Mouse (Mus musculus) cerebellum, adult (tissue): Measurements from ENCODE around the gene Clnk.
"Not testable (repeated sequence)": the region's sequence is repeated elsewhere in the genome, so short reads cannot be mapped to it uniquely, and the experiment has no call there.

Source experiments
- ATAC-seq: cut with Nextera tagmentation; 2 replicates; pipeline ENCODE4 v1.9.2; 2017; ENCODE audit warnings: mild to moderate bottlenecking, moderate library complexity, mixed read lengths; ENCODE audit not compliant: insufficient number of reproducible peaks, low FRiP score, low TSS enrichment

The Clnk gene

DNA sequence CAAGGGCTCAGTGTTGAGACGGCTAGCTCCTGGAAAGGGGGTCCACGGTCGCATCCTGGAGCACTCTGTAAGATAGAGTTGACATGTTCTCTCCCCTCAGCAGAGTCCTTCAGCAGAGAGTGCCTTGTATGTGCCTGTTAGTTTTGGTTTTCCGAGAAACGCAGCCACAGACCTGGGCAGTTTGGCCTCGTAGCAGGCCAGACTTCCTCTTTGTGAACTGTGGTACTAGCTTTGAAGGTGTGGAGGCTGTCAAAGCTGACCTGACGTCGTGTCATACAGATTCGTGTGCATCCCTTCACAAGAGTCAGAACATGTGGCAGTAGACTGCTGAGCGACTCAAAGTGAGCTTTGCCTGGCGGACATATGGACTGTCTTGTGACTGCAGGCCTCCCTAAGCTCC is at the start of gene Clnk:
TSS of gene Clnk (minus strand) at position 191 of the 400 bp plus-strand sequence.
- ATAC-seq, result no peak

DNA sequence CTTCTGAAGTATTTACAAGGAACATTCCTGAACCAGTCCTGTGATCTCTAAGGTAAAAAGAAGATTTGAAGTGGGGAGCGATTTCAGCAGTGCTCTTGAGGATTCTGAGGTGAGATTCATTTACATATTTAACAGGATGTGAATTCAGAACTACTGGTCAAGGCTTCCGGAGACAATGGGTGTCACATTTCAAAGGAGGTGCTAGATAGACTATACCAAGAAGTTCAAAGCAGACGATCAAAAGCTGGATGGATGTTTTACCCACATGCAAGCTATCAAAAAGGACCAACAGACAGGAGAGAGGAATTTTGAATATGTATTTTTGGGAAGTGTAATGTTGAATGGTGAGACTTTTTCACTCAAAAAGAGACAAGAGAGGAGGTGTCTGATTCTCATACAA is 28.7 kb upstream of the Clnk start:
- no peak for ATAC-seq

DNA sequence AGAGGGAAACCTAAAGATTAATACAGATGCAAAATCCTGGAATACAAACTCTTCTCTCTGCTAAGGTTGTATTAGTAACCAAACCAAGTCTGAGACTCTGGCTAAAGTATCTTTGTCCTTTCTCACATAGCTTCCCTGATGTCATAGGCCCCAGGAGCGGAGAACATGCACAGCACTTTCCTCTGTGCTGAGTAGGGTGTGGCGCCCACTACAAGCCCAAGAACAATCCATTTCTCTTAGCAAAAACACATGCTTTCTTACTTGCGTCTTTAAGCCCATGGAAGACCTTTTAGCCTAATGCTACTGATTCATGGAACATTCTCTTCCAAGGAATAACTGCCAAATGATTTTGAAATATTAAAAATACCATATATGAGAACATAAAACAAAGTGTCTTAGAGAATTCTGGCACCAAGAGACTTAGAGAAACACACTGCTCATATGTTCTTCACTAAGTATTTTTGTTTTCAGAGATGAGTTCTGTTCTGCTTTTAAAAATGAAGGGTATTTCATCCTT is 28.0 kb upstream of the Clnk start:
- ATAC-seq, result no peak

DNA sequence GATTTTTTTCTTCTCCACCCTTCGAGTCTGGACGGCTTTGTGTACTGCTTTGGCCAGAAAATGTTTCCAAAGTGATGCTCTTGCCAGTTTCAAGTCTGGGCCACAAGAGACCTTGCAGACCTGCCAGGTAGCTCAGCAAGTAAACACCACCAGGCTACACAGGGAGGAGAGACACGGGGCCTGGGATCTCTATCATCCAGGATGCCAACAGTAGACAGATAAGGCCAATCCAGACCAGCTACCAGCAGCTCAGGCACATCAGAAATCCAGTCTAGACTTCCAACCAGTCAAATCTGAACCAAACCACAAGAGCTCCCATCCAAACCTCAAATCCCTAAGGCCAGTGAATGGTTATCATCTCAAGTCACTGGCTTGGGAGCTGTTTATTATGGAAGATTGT is 26.3 kb upstream of the Clnk start:
- ATAC-seq, result peak; percentile 40; the same call in 1 of the 2 replicates

DNA sequence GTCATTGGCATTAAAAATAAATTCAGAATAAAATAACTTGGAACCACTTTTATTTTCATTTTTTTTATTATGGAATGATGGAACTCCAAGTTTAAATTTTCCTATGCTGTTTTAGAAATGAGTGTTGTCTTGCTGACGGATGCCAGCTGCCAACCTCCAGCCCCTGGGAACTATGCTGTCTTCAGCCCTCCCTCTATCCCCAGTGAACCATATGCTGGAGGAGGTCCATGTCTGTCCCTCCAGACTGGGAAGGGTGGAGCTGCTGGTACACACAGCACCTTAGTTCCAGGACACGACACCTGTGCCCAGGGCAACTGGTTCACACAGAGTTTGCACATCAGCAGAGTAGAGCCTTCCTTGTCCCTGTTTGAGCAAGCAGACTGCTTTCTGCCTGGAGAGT is 22.4 kb upstream of the Clnk start:
- no peak for ATAC-seq

DNA sequence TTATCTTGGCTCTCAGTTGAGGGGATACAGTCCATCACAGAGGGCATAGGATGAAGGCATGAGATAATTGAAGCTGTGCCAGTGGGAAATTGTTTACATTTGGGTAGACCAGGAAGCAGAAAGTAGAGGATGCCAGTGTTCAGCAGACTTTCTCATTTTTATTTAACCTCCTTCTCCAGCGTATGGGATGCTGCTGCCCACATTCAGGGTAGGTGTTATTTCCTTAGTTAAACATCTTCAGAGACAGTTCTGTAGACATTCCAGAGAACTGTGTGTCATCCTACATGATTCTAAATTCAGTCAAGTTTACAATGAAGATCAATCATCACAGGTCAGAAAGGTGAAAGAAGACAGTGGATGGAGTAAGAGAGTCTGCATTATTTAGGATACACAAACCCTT is 12.0 kb upstream of the Clnk start:
- no peak for ATAC-seq

DNA sequence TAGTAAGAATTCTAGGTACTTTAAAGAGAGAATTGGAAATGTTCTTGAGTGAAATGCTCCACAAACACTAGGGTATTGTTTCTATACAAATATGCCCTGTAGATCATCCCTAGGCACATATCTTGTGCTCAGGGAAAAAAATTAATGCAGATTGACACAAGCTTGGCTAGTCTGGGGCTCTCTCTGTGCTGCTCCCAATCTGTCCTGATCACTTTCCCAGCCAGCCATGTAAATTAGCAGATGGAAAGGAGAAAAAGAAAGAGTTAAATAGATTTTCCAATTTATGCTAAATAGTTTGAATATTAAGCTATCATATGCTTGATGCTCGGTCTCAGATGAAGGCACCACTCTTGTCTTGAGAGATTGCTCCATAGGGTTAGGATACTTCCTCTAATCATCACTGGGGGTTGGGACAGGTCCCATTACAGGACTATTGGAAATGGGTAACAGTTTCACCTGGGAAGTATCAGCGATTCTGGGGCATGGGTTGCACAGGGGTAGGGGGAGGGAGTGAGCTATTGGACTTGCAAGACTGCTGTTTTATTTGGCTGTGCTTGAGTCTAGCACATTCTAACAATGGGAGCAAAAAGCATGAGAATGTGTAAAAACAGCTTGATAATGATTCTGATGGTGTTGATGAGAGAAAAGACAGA is 10.1 kb upstream of the Clnk start:
- ATAC-seq, result 0 out of 2 replicates have a peak, but pooled peaks have one; percentile 42

DNA sequence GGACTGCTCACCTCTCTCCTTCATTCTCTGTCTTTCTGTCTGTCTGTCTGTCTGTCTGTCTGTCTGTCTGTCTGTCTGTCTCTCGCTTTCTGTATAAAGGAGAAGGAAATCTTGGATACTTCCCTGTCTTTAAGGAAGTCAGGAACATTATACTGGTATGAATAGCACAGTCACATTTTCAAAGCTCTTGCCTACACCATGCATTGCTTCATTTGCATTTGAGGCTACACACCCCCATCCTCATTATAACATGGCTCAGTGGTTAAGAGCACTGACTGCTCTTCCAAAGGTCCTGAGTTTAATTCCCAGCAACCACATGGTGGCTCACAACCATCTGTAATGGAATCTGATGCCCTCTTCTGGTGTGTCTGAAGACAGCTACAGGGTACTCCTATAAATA is 6.0 kb upstream of the Clnk start:
- ATAC-seq, result not testable (repeated sequence)

DNA sequence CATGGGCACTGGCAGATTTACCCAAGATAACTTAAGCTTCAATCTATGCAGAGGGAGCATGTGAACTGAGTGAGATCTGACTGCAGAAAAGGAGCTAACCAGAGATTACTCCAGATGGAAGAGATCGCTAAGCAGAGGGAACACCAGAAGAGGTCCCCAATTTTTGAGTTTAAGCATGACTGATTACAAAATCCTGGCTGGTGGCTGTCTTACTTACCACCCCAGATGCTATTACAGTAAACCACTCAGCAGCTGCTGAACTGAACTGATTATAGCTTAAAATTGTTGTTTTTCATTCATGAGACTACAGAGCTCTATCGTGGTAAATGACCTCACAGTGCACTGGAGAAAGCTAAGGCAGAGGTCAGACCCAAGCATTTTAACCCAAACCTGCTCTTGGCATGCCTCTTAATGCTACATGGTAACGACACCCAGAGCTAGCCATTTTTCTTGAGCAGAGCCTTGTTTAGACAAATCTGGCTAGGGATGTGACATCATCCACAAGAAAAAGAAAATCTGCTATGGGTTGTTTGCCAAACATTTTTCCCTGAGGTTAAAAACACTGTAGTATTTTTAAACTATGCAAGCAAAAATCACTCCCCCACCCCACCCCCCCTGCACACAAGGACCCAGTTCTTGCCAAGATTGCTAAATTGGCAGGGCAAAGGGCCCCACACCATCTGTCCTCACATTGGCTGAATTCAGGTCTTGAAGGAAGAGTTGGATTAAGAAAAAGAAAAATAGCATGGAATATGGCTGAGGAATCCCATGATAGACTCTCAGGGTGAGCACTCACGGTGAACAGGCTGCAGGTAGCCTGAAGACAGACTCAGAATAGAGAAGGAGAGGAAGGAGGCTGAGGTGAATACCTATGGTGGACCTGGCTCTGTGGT is 5.4 kb upstream of the Clnk start:
- peak; percentile 74 for ATAC-seq

DNA sequence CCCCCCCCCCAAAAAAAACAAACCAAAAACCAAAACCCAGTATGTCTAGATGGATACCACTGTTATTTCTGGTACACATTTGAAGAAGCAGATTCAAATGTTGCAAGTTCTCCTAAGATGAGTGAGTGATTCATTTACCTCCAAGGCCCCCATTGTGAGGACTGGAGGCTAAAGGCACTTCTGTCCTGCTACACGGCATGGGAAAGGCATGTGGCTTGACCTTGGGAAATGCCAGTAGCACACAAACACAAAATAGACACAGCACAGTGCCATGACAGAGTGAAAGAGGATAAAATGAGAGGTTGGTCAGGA is 4.8 kb upstream of the Clnk start:
- no peak for ATAC-seq

DNA sequence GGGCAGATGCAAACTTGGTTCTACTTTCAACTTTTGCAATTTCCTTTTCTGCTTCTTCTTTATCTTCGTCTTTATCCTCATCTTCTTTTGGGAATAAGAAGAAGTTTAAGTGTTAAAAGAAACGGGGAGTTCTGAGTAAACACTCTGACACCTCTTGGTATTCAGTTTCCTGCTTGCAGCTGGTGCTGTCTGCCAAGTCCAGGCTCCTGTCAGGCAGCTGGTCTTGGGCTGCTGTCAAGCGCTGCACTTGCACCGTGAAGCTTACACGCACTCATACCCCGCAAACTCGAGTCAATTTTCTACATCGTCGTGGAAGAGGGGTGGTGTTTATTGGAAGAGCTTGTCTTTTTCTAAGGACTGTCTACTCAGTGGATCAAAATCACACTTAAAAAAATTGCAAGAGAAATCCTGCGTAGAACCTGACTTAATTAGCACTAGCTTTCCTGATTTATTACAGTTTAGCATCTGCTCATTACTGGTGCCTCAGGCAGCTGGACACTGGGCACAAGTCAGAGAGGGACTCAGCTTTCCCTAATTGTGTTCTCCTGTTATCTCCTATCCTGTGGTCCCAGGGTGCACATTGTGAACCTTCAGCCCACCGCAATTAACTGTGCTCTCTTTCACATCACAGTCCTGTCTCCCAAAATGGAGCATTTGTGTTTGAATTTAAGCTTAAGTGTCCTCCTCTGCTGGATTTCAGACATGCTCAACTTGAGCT is 3.5 kb upstream of the Clnk start:
- ATAC-seq, result no peak

DNA sequence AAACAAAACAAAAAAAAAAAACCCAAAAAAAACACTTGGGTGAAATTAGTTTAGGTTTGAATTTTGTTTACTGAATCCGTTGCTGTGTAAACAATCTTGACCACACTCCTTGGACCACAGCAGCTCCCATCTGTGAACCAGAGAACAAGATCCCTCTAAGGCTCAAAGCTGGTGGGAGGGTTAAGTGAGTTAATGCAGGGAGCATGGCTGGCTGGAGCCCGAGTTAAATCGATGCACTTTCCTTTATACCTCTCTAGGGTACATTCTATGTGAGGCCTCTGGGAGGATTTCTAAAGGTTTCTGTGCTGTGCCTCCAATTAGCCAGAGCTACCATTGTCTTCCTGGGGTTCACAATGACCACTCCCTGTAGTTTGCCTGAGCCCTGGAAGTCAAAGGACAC is 1.2 kb downstream of the Clnk start:
- no peak for ATAC-seq

DNA sequence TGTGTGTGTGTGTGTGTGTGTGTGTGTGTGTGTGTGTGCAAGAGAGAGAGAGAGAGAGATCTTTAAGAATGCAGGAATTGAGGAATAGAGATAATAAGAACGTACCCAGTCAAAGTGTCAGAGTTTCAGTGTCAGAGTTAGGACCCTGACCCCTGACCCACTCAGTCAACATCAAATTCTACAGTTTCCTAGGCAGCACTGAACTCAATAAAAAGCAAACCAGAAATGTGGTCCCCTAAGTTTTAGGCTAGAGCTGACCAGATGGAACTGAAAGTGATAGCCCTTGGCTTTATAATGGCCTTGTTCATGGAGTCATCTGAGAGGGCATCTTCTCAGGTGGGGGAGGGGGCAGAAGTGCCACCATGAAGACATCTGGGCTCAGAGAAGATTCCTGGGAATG is 1.7 kb downstream of the Clnk start:
- ATAC-seq, result no peak

DNA sequence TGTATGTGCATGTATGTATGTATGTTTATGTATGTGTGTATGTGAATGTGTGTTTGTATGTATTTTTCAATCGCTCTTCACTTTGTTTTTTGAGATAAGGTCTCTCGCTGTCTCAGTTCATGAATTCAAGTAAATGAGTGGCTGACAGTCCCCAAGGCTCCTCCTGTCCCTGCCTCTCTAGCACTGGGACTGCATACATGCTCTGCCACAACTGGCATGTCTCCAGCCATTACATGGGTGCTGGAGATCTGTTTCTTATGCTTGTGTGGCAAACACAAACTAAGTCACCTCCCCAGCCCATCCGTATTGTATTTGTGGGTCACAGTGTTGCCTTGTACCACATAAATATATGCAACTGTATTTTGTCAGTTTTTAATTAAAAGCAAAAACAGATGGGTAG is 3.7 kb downstream of the Clnk start:
- no peak for ATAC-seq

DNA sequence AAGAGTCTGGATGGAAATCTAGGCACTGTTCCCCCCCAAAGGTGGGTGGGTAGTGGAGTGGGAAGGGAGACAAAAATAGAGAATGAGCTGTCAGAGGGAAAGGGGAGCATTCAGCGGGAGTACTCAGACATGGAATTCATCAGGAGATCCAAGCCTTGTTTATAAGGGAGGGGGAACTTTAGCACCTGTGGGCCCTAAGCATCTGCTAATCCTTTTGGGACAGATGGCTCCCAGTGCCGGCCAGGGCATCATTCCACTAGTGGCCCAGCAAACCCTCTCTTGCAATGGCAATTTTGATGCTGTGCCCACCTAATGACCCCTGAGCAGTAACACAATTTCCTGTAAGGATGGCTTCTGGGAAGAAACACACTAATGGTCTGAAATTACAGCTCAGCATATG is 5.0 kb downstream of the Clnk start:
- peak; percentile 96 for ATAC-seq

DNA sequence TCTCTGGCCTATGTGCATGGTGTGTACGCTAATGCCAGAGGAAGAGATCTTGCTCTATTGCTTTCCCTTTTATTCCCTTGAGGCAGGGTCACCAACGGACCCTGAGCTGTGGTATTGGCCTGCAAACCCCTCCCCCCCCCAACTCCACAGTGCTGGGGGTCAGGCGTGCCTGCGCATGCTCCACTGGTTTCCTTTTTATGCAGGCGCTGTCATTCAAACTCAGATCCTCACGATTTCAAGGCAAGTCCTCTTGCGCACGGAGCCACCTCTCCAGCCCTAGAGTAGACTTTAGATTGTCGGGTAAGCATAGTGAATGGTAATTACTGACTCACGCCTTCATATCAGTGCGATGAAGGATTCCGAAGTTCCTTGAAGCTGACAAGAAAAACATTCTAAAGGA is 6.1 kb downstream of the Clnk start:
- no peak for ATAC-seq

DNA sequence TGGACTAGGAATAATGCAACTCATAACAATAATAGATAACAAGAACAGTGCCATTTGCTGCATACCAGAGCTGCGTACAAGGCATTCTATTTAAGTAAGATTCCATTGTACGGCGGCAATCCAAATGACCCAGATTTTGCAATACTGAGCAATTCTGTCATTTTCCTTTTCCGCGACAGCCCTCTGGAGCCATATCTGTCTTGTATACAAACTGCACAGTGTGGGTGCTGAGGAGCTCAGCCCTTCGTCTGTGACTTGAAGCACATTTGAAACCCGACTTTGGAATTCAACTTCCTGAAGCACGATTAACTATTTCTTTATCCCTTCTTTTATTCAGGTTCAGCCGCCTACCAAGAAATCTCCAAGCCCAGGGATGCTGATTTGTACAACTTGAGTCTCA is 6.6 kb downstream of the Clnk start:
- ATAC-seq, result peak; percentile 21; the same call in 1 of the 2 replicates

DNA sequence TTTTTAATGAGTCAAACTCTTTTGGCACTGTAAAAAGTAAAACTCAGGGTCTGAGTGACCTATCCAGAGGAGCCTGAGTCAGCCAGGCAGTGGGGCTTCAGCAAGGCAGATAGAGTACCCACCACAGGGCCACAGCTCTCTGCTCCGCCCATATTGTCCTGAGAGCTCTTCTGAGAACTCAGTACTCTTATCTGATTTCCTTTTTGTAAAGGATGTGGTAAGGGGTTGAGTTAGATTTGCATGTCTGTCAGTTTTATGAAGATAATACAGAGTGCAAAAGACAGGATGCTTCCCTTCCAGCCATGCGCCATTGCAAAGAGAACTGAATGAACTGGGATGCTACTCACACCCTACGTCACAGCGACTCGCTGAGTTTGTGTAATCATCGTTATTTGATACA is 12.0 kb downstream of the Clnk start:
- no peak for ATAC-seq

DNA sequence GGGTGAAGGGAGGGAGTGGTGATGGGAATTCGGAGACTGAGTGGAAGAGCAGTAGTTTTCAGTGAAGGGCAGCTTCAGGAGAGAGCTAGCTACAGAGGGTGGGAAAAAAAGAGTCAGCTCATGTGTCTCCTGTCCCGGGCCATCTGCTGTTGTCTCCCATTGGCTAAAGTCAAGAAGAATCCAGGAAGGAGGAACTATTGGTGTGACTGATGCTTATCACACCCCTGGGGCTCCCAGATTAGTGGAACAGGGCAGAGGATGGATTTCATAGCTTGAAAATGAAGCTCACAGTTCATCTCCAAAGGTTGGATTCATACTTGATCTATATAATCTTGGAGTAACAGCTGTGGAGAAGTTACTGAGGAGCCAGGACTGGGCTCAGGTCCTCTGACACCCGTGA is 13.6 kb downstream of the Clnk start:
- ATAC-seq, result no peak

DNA sequence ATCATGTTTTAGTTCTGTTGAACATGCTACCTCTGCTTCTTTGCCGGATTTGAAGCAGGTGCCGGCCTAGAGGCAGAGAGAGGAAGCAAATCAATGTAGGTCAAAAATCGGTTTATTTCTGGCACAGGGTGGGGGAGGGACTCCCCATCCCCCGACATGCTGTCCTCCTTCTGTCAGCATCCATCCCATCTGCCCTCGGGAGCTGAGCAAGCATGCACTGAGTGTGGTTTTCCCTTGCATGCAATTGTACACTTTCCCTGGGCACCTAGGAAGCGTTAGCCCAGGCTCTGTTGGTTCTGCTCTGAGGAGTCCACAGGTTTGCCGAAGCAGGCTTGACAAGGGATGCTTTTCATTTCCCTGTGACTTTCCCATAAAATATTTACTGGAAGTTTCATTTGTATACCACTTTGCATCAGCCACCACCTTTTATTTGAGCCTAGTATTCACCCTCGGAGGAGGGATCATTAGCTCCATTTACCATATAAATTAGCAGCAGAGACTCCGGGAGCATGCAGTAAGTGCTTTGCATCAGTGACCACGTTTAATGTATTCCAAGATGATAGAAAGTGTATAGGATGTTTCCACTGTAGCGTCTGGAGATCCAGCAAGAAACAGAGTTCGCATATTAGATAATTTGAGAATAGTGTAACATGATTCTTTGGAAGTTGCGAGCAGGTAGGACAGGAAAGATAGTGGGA is 14.2 kb downstream of the Clnk start:
- ATAC-seq, result peak; percentile 93
